Mouse (Mus musculus): ENCODE results near the gene Pex3. TPM values are rescaled to one million over a fixed set of nuclear protein-coding genes. Genes with fewer than 3 reads are reported as not detected.

The Pex3 gene
- polyA plus RNA-seq (2014; fragmentation: Illumina TruSeq; extraction: RNeasy Lipid Tissue Mini Kit (QIAGEN cat#74804)), result 54.2 TPM

DNA sequence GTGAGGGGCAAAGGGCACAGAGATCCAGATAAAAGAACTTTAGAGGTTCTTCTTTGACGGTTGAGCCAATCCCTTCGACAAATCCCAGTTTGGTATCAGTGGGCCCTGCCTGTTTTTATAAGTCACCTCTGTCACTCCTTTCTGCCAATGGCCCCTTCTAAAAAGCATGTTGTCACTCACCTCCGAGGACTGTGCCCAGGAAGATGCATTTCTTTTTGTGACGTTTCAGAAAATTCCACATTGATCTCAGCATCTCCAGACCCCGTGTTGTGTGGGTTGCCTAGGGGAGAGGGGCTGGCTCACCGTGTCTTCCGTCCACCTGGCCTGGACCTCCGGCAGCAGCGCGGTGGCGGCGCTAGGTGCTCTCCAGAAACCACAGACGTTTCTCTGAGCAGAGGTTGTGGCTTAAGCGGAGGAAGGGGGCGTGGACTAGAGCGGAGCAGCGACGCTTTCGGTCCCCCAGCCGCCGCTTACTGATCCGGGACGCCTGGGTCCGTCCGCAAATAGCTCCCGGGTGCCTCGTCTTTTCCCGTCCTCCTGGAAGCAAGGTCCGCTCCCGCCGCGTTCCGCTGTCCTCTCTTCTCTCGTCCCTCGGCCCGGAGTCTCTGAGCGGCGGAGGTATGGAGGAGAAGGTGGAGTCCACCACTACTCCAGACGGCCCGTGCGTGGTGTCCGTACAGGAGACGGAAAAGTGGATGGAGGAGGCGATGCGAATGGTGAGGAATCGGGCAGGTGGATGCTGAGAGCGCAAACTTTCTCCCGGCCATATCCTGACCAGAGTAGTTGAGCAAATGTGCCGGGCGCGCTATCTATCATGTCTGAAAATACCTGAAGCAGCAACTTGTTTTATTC, at the start of gene Pex3, which contains the start of gene Adat2:
Pex3 (minus strand) TSS at position 497 of the 852 bp plus-strand sequence.
Adat2 (plus strand) TSS at position 249 of the 852 bp plus-strand sequence.

DNA sequence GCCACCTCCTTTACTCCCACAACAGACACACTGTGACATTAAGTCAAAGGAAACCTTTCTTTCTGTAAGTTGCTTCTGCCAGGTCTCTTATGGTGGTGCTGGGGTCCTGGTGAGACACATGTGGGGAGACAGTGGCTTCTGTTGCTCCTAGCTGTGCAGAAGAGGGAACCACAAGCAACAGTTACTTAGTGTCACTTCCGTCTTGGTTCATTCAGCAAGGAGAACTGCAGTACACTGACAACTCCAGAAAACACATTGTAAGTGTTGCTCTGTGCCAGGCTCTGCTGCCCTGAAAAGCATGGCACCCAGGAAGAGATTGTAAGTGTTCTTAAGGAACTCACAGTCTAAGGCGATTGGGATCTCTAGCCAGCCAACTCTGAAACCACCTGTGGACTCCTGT, 53.6 kb downstream of the Pex3 start, which contains the start of gene Fuca2:
Fuca2 (plus strand) TSS at position 210 of the 400 bp plus-strand sequence.

Other genes with a start within 250 kb of the Pex3 start
- 79.0 TPM for gene Phactr2, start 78.7 kb downstream of the Pex3 start, polyA plus RNA-seq (2014; fragmentation: Illumina TruSeq; extraction: RNeasy Lipid Tissue Mini Kit (QIAGEN cat#74804))
- 79.3 TPM for gene Fuca2, start 53.6 kb downstream of the Pex3 start, polyA plus RNA-seq (2014; fragmentation: Illumina TruSeq; extraction: RNeasy Lipid Tissue Mini Kit (QIAGEN cat#74804))
- 4.5 TPM for gene Adat2, start 248 bp downstream of the Pex3 start, polyA plus RNA-seq (2014; fragmentation: Illumina TruSeq; extraction: RNeasy Lipid Tissue Mini Kit (QIAGEN cat#74804))